Mouse (Mus musculus): ENCODE measurements around the gene Matn4. TPM values are rescaled to one million over a fixed set of nuclear protein-coding genes. Genes with fewer than 3 reads are reported as not detected.

Gene Matn4
- polyA plus RNA-seq, 1 experiment, result 0.82 TPM

- H3K27ac ChIP-seq (ENCODE audit: control insufficient read depth, insufficient read depth, low read length), result no peak overlapping the region
- WGBS, result 8% methylated on average over 29 of the region's 29 CpGs
- no peak for DNase-seq
Observed at GRCm38 (mm10) chr2:164442315-164443050, 37.5 kb upstream of the Matn4 start.

GRCm38 (mm10) chr2:164441731-164442130 lies 36.8 kb upstream of the Matn4 start:
- no peak for TF ChIP-seq POLR2A (IDR thresholded peaks at IDR 0.05; ENCODE audit: control insufficient read depth, extremely low read depth, insufficient read depth, low read length, poor library complexity)
- no peak for TF ChIP-seq CTCF (IDR thresholded peaks at IDR 0.05; ENCODE audit: borderline replicate concordance, control insufficient read depth, extremely low read depth, insufficient read depth, low read length, poor library complexity)
- no peak overlapping the region for H3K27ac ChIP-seq (ENCODE audit: control insufficient read depth, insufficient read depth, low read length)
- no peak for DNase-seq
- no peak overlapping the region; the same call in 1 of the 2 replicates for H3K4me3 ChIP-seq (ENCODE audit: control insufficient read depth, insufficient read depth, low read length)
- WGBS, result 6% methylated on average over 7 of the region's 7 CpGs
- no peaks in the 10 kb centered on the region for H3K36me3 ChIP-seq (ENCODE audit: control insufficient read depth, insufficient read depth, low read length)
- H3K27me3 ChIP-seq (ENCODE audit: control insufficient read depth, insufficient read depth, low read length), result peaks cover 6% of the 10 kb centered on the region; the same call in 1 of the 2 replicates
- peaks cover 32% of the 10 kb centered on the region for H3K4me1 ChIP-seq (replicated peaks; ENCODE audit: control insufficient read depth, insufficient read depth, low read length)

More at GRCm38 (mm10) chr2:164442315-164443050, 37.5 kb upstream of the Matn4 start:
- Histone ChIP-seq H3K4me3 (ENCODE audit: control insufficient read depth, insufficient read depth, low read length) (peak overlapping the region; percentile 54), H3K27me3 (ENCODE audit: control insufficient read depth, insufficient read depth, low read length) (peaks cover 6% of the 10 kb centered on the region; the same call in 1 of the 2 replicates), H3K4me1 (replicated peaks; ENCODE audit: control insufficient read depth, insufficient read depth, low read length) (peaks cover 32% of the 10 kb centered on the region), H3K36me3 (ENCODE audit: control insufficient read depth, insufficient read depth, low read length) (no peaks in the 10 kb centered on the region)
- TF ChIP-seq POLR2A (IDR thresholded peaks at IDR 0.05; ENCODE audit: control insufficient read depth, extremely low read depth, insufficient read depth, low read length, poor library complexity), result no peak

GRCm38 (mm10) chr2:164441155-164441554 lies 36.2 kb upstream of the Matn4 start:
- 5% methylated on average over 8 of the region's 8 CpGs for WGBS
- H3K27ac ChIP-seq (ENCODE audit: control insufficient read depth, insufficient read depth, low read length), result no peak overlapping the region
- peaks cover 34% of the 10 kb centered on the region for H3K4me1 ChIP-seq (replicated peaks; ENCODE audit: control insufficient read depth, insufficient read depth, low read length)
- peak; percentile 16; the same call in 1 of the 2 replicates for TF ChIP-seq CTCF (IDR thresholded peaks at IDR 0.05; ENCODE audit: borderline replicate concordance, control insufficient read depth, extremely low read depth, insufficient read depth, low read length, poor library complexity)
- 0 out of 2 replicates have a peak, but pooled peaks have one; percentile 21 for TF ChIP-seq POLR2A (IDR thresholded peaks at IDR 0.05; ENCODE audit: control insufficient read depth, extremely low read depth, insufficient read depth, low read length, poor library complexity)
- H3K36me3 ChIP-seq (ENCODE audit: control insufficient read depth, insufficient read depth, low read length), result no peaks in the 10 kb centered on the region
- peak; percentile 66 for DNase-seq
- peaks cover 6% of the 10 kb centered on the region; the same call in 1 of the 2 replicates for H3K27me3 ChIP-seq (ENCODE audit: control insufficient read depth, insufficient read depth, low read length)
- H3K4me3 ChIP-seq (ENCODE audit: control insufficient read depth, insufficient read depth, low read length), result peak overlapping the region; percentile 33

GRCm38 (mm10) chr2:164440314-164440713 lies 35.4 kb upstream of the Matn4 start:
- 28% methylated on average over 5 of the region's 5 CpGs for WGBS
- TF ChIP-seq CTCF (IDR thresholded peaks at IDR 0.05; ENCODE audit: borderline replicate concordance, control insufficient read depth, extremely low read depth, insufficient read depth, low read length, poor library complexity), result no peak
- 0 out of 2 replicates have a peak, but pooled peaks have one; percentile 19 for TF ChIP-seq POLR2A (IDR thresholded peaks at IDR 0.05; ENCODE audit: control insufficient read depth, extremely low read depth, insufficient read depth, low read length, poor library complexity)
- H3K4me3 ChIP-seq (ENCODE audit: control insufficient read depth, insufficient read depth, low read length), result no peak overlapping the region
- H3K36me3 ChIP-seq (ENCODE audit: control insufficient read depth, insufficient read depth, low read length), result no peaks in the 10 kb centered on the region
- peaks cover 6% of the 10 kb centered on the region; the same call in 1 of the 2 replicates for H3K27me3 ChIP-seq (ENCODE audit: control insufficient read depth, insufficient read depth, low read length)
- H3K4me1 ChIP-seq (replicated peaks; ENCODE audit: control insufficient read depth, insufficient read depth, low read length), result peaks cover 37% of the 10 kb centered on the region
- DNase-seq, result no peak
- no peak overlapping the region for H3K27ac ChIP-seq (ENCODE audit: control insufficient read depth, insufficient read depth, low read length)

GRCm38 (mm10) chr2:164439001-164439421 lies 34.1 kb upstream of the Matn4 start:
- H3K27me3 ChIP-seq (ENCODE audit: control insufficient read depth, insufficient read depth, low read length), result peaks cover 6% of the 10 kb centered on the region; the same call in 1 of the 2 replicates
- no peak overlapping the region for H3K4me3 ChIP-seq (ENCODE audit: control insufficient read depth, insufficient read depth, low read length)
- DNase-seq, result no peak
- 84% methylated on average over 3 of the region's 3 CpGs for WGBS
- TF ChIP-seq POLR2A (IDR thresholded peaks at IDR 0.05; ENCODE audit: control insufficient read depth, extremely low read depth, insufficient read depth, low read length, poor library complexity), result no peak
- no peak for TF ChIP-seq CTCF (IDR thresholded peaks at IDR 0.05; ENCODE audit: borderline replicate concordance, control insufficient read depth, extremely low read depth, insufficient read depth, low read length, poor library complexity)
- H3K4me1 ChIP-seq (replicated peaks; ENCODE audit: control insufficient read depth, insufficient read depth, low read length), result peaks cover 39% of the 10 kb centered on the region
- H3K27ac ChIP-seq (ENCODE audit: control insufficient read depth, insufficient read depth, low read length), result no peak overlapping the region
- no peaks in the 10 kb centered on the region for H3K36me3 ChIP-seq (ENCODE audit: control insufficient read depth, insufficient read depth, low read length)

- Histone ChIP-seq H3K27me3 (ENCODE audit: control insufficient read depth, insufficient read depth, low read length) (no peaks in the 10 kb centered on the region; the same call in 1 of the 2 replicates), H3K36me3 (ENCODE audit: control insufficient read depth, insufficient read depth, low read length) (no peaks in the 10 kb centered on the region), H3K4me1 (replicated peaks; ENCODE audit: control insufficient read depth, insufficient read depth, low read length) (peaks cover 36% of the 10 kb centered on the region), H3K27ac (ENCODE audit: control insufficient read depth, insufficient read depth, low read length) (no peak overlapping the region), H3K4me3 (ENCODE audit: control insufficient read depth, insufficient read depth, low read length) (no peak overlapping the region)
- DNase-seq, result no peak
- TF ChIP-seq CTCF (IDR thresholded peaks at IDR 0.05; ENCODE audit: borderline replicate concordance, control insufficient read depth, extremely low read depth, insufficient read depth, low read length, poor library complexity) (no peak), POLR2A (IDR thresholded peaks at IDR 0.05; ENCODE audit: control insufficient read depth, extremely low read depth, insufficient read depth, low read length, poor library complexity) (no peak)
- WGBS, result 83% methylated on average over 8 of the region's 8 CpGs
Observed at GRCm38 (mm10) chr2:164438257-164438656, 33.3 kb upstream of the Matn4 start.
